Mouse (Mus musculus) lung, postnatal 25 days (tissue): ENCODE measurements around the gene Morc3.

Source experiments
- DNase-seq: peaks from one replicate; pipeline ENCODE4 v3.0.0; 2022; ENCODE audit warnings: low spot score

Morc3 gene

GRCm38 (mm10) chr16:93831627-93832395 lies at the start of gene Morc3:
Morc3 (plus strand) TSS chr16:93832121.
- peak; percentile 100 for DNase-seq

GRCm38 (mm10) chr16:93784175-93784574 lies 47.7 kb upstream of the Morc3 start:
- DNase-seq, result no peak

GRCm38 (mm10) chr16:93785805-93786204 lies 46.1 kb upstream of the Morc3 start:
- DNase-seq, result peak; percentile 50

GRCm38 (mm10) chr16:93788388-93788787 lies 43.5 kb upstream of the Morc3 start:
- DNase-seq, result no peak

GRCm38 (mm10) chr16:93788881-93789280 lies 43.0 kb upstream of the Morc3 start:
- no peak for DNase-seq

GRCm38 (mm10) chr16:93789971-93790755 lies 41.8 kb upstream of the Morc3 start:
- DNase-seq, result no peak

GRCm38 (mm10) chr16:93792981-93793630 lies 38.8 kb upstream of the Morc3 start:
- no peak for DNase-seq

- no peak for DNase-seq
These were observed 37.1 kb upstream of the Morc3 start for GRCm38 (mm10) chr16:93794845-93795244.

GRCm38 (mm10) chr16:93795391-93795790 lies 36.5 kb upstream of the Morc3 start:
- no peak for DNase-seq

GRCm38 (mm10) chr16:93797021-93797840 lies 34.7 kb upstream of the Morc3 start:
- DNase-seq, result no peak

GRCm38 (mm10) chr16:93797841-93798492 lies 34.0 kb upstream of the Morc3 start:
- no peak for DNase-seq

GRCm38 (mm10) chr16:93798623-93799022 lies 33.3 kb upstream of the Morc3 start:
- no peak for DNase-seq

- DNase-seq, result no peak
These were observed 32.9 kb upstream of the Morc3 start for GRCm38 (mm10) chr16:93799071-93799470.

GRCm38 (mm10) chr16:93799936-93800335 lies 32.0 kb upstream of the Morc3 start:
- no peak for DNase-seq

- DNase-seq, result no peak
These were observed 24.8 kb upstream of the Morc3 start for GRCm38 (mm10) chr16:93807167-93807566.

GRCm38 (mm10) chr16:93807961-93808554 lies 23.9 kb upstream of the Morc3 start:
- DNase-seq, result no peak

GRCm38 (mm10) chr16:93815856-93816736 lies 15.8 kb upstream of the Morc3 start:
- peak; percentile 93 for DNase-seq

GRCm38 (mm10) chr16:93816861-93817260 lies 15.1 kb upstream of the Morc3 start:
- DNase-seq, result no peak

- no peak for DNase-seq
These were observed 14.6 kb upstream of the Morc3 start for GRCm38 (mm10) chr16:93817371-93817770.
